Comparison of ENCODE assay signal across 8 mouse cellular contexts in the genomic region with DNA sequence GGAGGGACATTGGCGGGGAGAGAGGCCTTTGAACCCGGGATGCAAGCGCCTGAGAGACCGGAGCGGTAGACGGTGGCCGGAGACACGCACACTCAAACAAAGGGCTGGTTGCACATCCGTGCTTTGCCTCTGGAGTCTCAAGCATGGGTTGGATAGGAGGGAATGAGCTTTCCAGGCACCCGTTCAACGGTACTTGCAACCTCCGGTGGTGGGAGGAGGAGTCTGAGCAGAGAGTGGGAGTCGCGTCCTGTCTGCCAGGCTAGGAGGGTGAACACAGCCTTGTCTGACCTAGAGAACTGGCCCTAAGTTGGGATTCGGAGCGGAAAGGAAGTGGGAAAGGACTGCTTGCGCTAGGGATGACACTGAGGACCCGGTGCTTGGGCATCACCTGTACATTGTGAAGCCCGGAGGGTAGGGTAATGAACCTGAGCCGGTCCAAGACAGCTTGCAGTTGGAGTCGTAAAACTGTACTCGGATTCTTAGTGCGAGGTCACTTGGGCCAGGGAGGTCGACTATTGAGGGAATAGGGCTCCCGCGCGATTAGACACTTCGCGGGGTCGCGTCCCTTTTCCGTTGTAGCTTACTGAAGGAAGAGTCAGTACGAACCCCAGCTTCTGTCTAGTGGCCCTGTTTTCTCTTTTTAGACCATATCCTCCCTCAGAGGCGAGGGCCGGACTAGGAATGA. TPM values are rescaled to one million over a fixed set of nuclear protein-coding genes. Genes with fewer than 3 reads are reported as not detected.
DNase-seq lines count a peak whose midpoint lies in the region; ATAC-seq and TF ChIP-seq lines count a peak whose summit lies in the region.

No protein-coding gene starts in this region.

- no peaks in the 10 kb centered on the region for H3K9me3 ChIP-seq in heart, embryonic 14.5 days (ENCODE audit: control insufficient read depth, low read length)
- H3K9me3 ChIP-seq in kidney, postnatal 0 days (replicated peaks; ENCODE audit: low read length) = no peaks in the 10 kb centered on the region
- no peaks in the 10 kb centered on the region for H3K9me3 ChIP-seq in liver, embryonic 11.5 days (ENCODE audit: control insufficient read depth, low read length)

- H3K4me1 ChIP-seq in heart, embryonic 14.5 days (ENCODE audit: control insufficient read depth in 2 of 2, insufficient read depth in 2 of 2, low read length in 2 of 2) = peaks cover 14 to 21% of the 10 kb centered on the region in 2 experiments
- H3K4me1 ChIP-seq in kidney, postnatal 0 days (replicated peaks; ENCODE audit: insufficient read depth, low read length) = peaks cover 6% of the 10 kb centered on the region
- peaks cover 9% of the 10 kb centered on the region for H3K4me1 ChIP-seq in liver, embryonic 11.5 days (replicated peaks; ENCODE audit: control insufficient read depth, insufficient read depth, low read length)
- H3K4me1 ChIP-seq in testis, adult 2 months (ENCODE audit: control insufficient read depth, insufficient read depth, low read length) = peaks cover 13% of the 10 kb centered on the region

- no peak for TF ChIP-seq CTCF in kidney, postnatal 0 days (IDR thresholded peaks at IDR 0.05; ENCODE audit: low read depth)
- no peak for TF ChIP-seq CTCF in testis, adult 2 months (IDR thresholded peaks at IDR 0.05; ENCODE audit: control insufficient read depth, insufficient read depth, insufficient replicate concordance, low read depth, low read length)

- H3K27me3 ChIP-seq in heart, embryonic 14.5 days (ENCODE audit: control insufficient read depth, insufficient read depth, low read length) = no peaks in the 10 kb centered on the region
- H3K27me3 ChIP-seq in kidney, postnatal 0 days (ENCODE audit: insufficient read depth, low read length) = no peaks in the 10 kb centered on the region
- no peaks in the 10 kb centered on the region for H3K27me3 ChIP-seq in liver, embryonic 11.5 days (replicated peaks; ENCODE audit: control insufficient read depth, insufficient read depth, low read length)
- H3K27me3 ChIP-seq in testis, adult 2 months (ENCODE audit: control insufficient read depth, insufficient read depth, low read length) = no peaks in the 10 kb centered on the region

- peak; percentile 66 for ATAC-seq in erythroid progenitor cell, adult 5-6 weeks (replicated peaks; ENCODE audit: low FRiP score, poor library complexity, severe bottlenecking)
- ATAC-seq in heart, embryonic 14.5 days (ENCODE audit: insufficient number of reproducible peaks, insufficient read depth, low FRiP score, low read depth) = peak; percentile 54
- peak; percentile 78 for ATAC-seq in kidney, postnatal 0 days (replicated peaks; ENCODE audit: low FRiP score, low read depth)
- ATAC-seq in liver, embryonic 11.5 days (replicated peaks; ENCODE audit: low FRiP score) = peak; percentile 56
- ATAC-seq in monocyte, adult 5-6 weeks (replicated peaks; ENCODE audit: insufficient number of reproducible peaks, low FRiP score, low TSS enrichment, poor library complexity, severe bottlenecking) = 0 out of 2 replicates have a peak, but pooled peaks have one; percentile 15

- peak overlapping the region; percentile 86 for H3K9ac ChIP-seq in heart, embryonic 14.5 days (ENCODE audit: low read length)
- H3K9ac ChIP-seq in kidney, postnatal 0 days (ENCODE audit: low read depth, low read length) = peak overlapping the region; percentile 76
- peak overlapping the region; percentile 95 for H3K9ac ChIP-seq in liver, embryonic 11.5 days (ENCODE audit: low read depth, low read length)

- 2% methylated on average over 35 of the region's 35 CpGs for WGBS in heart, embryonic 14.5 days
- under 1% methylated on average over 35 of the region's 35 CpGs for WGBS in kidney, postnatal 0 days
- 2% methylated on average over 35 of the region's 35 CpGs for WGBS in liver, embryonic 11.5 days

- peak; percentile 76 for DNase-seq in ES-CJ7 (ENCODE audit: low read depth, low spot score)
- DNase-seq in brain, embryonic 18.5 days (ENCODE audit: low read depth, low spot score) = peak; percentile 71
- DNase-seq in kidney, postnatal 0 days (ENCODE audit: low spot score) = peak; percentile 93
- DNase-seq in liver, embryonic 11.5 days (ENCODE audit: low spot score) = peak; percentile 73

- peak overlapping the region; percentile 87 to 90 for H3K27ac ChIP-seq in heart, embryonic 14.5 days (replicated peaks in 1 of 2; ENCODE audit: control insufficient read depth in 1 of 2, insufficient read depth in 1 of 2, low read depth in 2 of 2, low read length in 2 of 2)
- H3K27ac ChIP-seq in kidney, postnatal 0 days = peak overlapping the region; percentile 91
- H3K27ac ChIP-seq in liver, embryonic 11.5 days (ENCODE audit: low read depth, low read length) = peak overlapping the region; percentile 87
- peak overlapping the region; percentile 76 for H3K27ac ChIP-seq in testis, adult 2 months (ENCODE audit: control insufficient read depth, insufficient read depth, low read depth, low read length)

- peaks cover 39% of the 10 kb centered on the region for H3K36me3 ChIP-seq in heart, embryonic 14.5 days (ENCODE audit: control insufficient read depth, insufficient read depth, low read length)
- peaks cover 11% of the 10 kb centered on the region for H3K36me3 ChIP-seq in kidney, postnatal 0 days (ENCODE audit: insufficient read depth, low read length)
- H3K36me3 ChIP-seq in liver, embryonic 11.5 days (ENCODE audit: control insufficient read depth, insufficient read depth, low read length) = peaks cover 29% of the 10 kb centered on the region
- H3K36me3 ChIP-seq in testis, adult 2 months (ENCODE audit: control insufficient read depth, insufficient read depth, low read length) = no peaks in the 10 kb centered on the region

- peak; percentile 62; the same call in 1 of the 2 replicates for TF ChIP-seq POLR2A in testis, adult 2 months (IDR thresholded peaks at IDR 0.05; ENCODE audit: control insufficient read depth, low read depth, low read length)

- H3K4me3 ChIP-seq in heart, embryonic 14.5 days (ENCODE audit: control insufficient read depth in 1 of 2, insufficient read depth in 1 of 2, low read depth in 1 of 2, low read length in 2 of 2) = peak overlapping the region; percentile 82 to 91
- H3K4me3 ChIP-seq in kidney, postnatal 0 days (replicated peaks; ENCODE audit: low read depth, low read length) = peak overlapping the region; percentile 77
- peak overlapping the region; percentile 86 for H3K4me3 ChIP-seq in liver, embryonic 11.5 days (ENCODE audit: low read depth, low read length)
- H3K4me3 ChIP-seq in testis, adult 2 months (ENCODE audit: control insufficient read depth, low read depth, low read length) = peak overlapping the region; percentile 83

- peak overlapping the region; percentile 90 for H3K4me2 ChIP-seq in heart, embryonic 14.5 days (ENCODE audit: low read length)
- H3K4me2 ChIP-seq in kidney, postnatal 0 days (ENCODE audit: low read length) = peak overlapping the region; percentile 81
- H3K4me2 ChIP-seq in liver, embryonic 11.5 days = peak overlapping the region; percentile 93

RNA-seq across cellular contexts. Expression of a gene that starts 0.8 kb away (rescaled TPM):
- 68.1 and 70.8 TPM in 2 replicates for total RNA-seq in erythroid progenitor cell, adult 5-6 weeks (2015; ENCODE audit: low replicate concordance)
- 47.4 and 51.1 TPM in 2 replicates for total RNA-seq in erythroid progenitor cell, adult 5-6 weeks (2017; ENCODE audit: low replicate concordance)
- polyA plus RNA-seq in heart, embryonic 14.5 days (2014; fragmentation: Nextera tagmentation; extraction: Ambion mirVana) = 39.8 and 44.2 TPM in 2 replicates
- polyA plus RNA-seq in kidney, postnatal 0 days (2015; fragmentation: Nextera tagmentation; extraction: Ambion mirVana) = 54.6 and 63.9 TPM in 2 replicates
- 113 and 121 TPM in 2 replicates for polyA plus RNA-seq in liver, embryonic 11.5 days (2014; fragmentation: Nextera tagmentation; extraction: Ambion mirVana)
- total RNA-seq in monocyte, adult 5-6 weeks (2017) = 2.2 to 5.1 TPM (median 2.3 TPM) in 3 replicates
- 32.6 and 35.4 TPM in 2 replicates for polyA plus RNA-seq in testis, adult 2 months (2012; rRNA removed)

RNA-seq across cellular contexts. Expression of a gene that starts 20.4 kb away (rescaled TPM):
- 117 and 140 TPM in 2 replicates for total RNA-seq in erythroid progenitor cell, adult 5-6 weeks (2015; ENCODE audit: low replicate concordance)
- 52.0 and 82.2 TPM in 2 replicates for total RNA-seq in erythroid progenitor cell, adult 5-6 weeks (2017; ENCODE audit: low replicate concordance)
- polyA plus RNA-seq in heart, embryonic 14.5 days (2014; fragmentation: Nextera tagmentation; extraction: Ambion mirVana) = 458 and 491 TPM in 2 replicates
- 427 and 460 TPM in 2 replicates for polyA plus RNA-seq in kidney, postnatal 0 days (2015; fragmentation: Nextera tagmentation; extraction: Ambion mirVana)
- 472 and 478 TPM in 2 replicates for polyA plus RNA-seq in liver, embryonic 11.5 days (2014; fragmentation: Nextera tagmentation; extraction: Ambion mirVana)
- 129 to 133 TPM (median 132 TPM) in 3 replicates for total RNA-seq in monocyte, adult 5-6 weeks (2017)
- 329 and 331 TPM in 2 replicates for polyA plus RNA-seq in testis, adult 2 months (2012; rRNA removed)

RNA-seq across cellular contexts. Expression of a gene that starts 20.5 kb away (rescaled TPM):
- total RNA-seq in erythroid progenitor cell, adult 5-6 weeks (2015; ENCODE audit: low replicate concordance) = 84.0 and 108 TPM in 2 replicates
- total RNA-seq in erythroid progenitor cell, adult 5-6 weeks (2017; ENCODE audit: low replicate concordance) = 100 and 189 TPM in 2 replicates
- 36.7 and 37.6 TPM in 2 replicates for polyA plus RNA-seq in heart, embryonic 14.5 days (2014; fragmentation: Nextera tagmentation; extraction: Ambion mirVana)
- 46.6 and 56.1 TPM in 2 replicates for polyA plus RNA-seq in kidney, postnatal 0 days (2015; fragmentation: Nextera tagmentation; extraction: Ambion mirVana)
- 215 and 236 TPM in 2 replicates for polyA plus RNA-seq in liver, embryonic 11.5 days (2014; fragmentation: Nextera tagmentation; extraction: Ambion mirVana)
- total RNA-seq in monocyte, adult 5-6 weeks (2017) = 31.8 to 42.7 TPM (median 41.9 TPM) in 3 replicates
- polyA plus RNA-seq in testis, adult 2 months (2012; rRNA removed) = 28.7 and 29.7 TPM in 2 replicates

RNA-seq across cellular contexts. Expression of a gene that starts 57.1 kb away (rescaled TPM):
- total RNA-seq in erythroid progenitor cell, adult 5-6 weeks (2015; ENCODE audit: low replicate concordance) = not detected in 2 replicates
- not detected in 2 replicates for total RNA-seq in erythroid progenitor cell, adult 5-6 weeks (2017; ENCODE audit: low replicate concordance)
- 7.8 and 10.8 TPM in 2 replicates for polyA plus RNA-seq in heart, embryonic 14.5 days (2014; fragmentation: Nextera tagmentation; extraction: Ambion mirVana)
- 1.2 and 1.5 TPM in 2 replicates for polyA plus RNA-seq in kidney, postnatal 0 days (2015; fragmentation: Nextera tagmentation; extraction: Ambion mirVana)
- polyA plus RNA-seq in liver, embryonic 11.5 days (2014; fragmentation: Nextera tagmentation; extraction: Ambion mirVana) = 23.8 and 24.1 TPM in 2 replicates
- total RNA-seq in monocyte, adult 5-6 weeks (2017) = 0.10 to 2.3 TPM in 2 of 3 replicates, not detected in the other
- polyA plus RNA-seq in testis, adult 2 months (2012; rRNA removed) = 3.2 and 3.9 TPM in 2 replicates

Comparison
In these comparisons a context has a peak if more than half of its experiments do, and no peak if none do; other contexts are left out.
1. Peak in every context shown above with its lines: DNase-seq, ATAC-seq, H3K4me3 ChIP-seq and H3K27ac ChIP-seq.
2. ATAC-seq: peak in every context shown above with its lines; median percentile 78 in kidney, postnatal 0 days; 66 in erythroid progenitor cell, adult 5-6 weeks; 56 in liver, embryonic 11.5 days; 54 in heart, embryonic 14.5 days; 15 in monocyte, adult 5-6 weeks.